Mouse (Mus musculus) MEL (cell line): Measurements from ENCODE around the gene Phospho1. TPM values are rescaled to one million over a fixed set of nuclear protein-coding genes. Genes with fewer than 3 reads are reported as not detected.

Experiments
- DNase-seq: peaks from one replicate; pipeline ENCODE4 v3.0.0; 2011; ENCODE audit warnings: low read depth, low spot score
- H3K27ac ChIP-seq: 2 replicates; pipeline ENCODE4 v1.5.1; 2012; ENCODE audit warnings: low read depth, mild to moderate bottlenecking, control low read depth, low read length, moderate library complexity; ENCODE audit not compliant: control insufficient read depth
- H3K27me3 ChIP-seq, 2 experiments: fragments of 150-350 bp in 1 of 2; sonication (generic) in 1 of 2; 2 replicates each; pipeline ENCODE4 v1.6.1; 2012; ENCODE audit warnings: low read length in 2 of 2, mild to moderate bottlenecking in 2 of 2, improper control_type of control experiment in 1 of 2, moderate library complexity in 1 of 2; ENCODE audit not compliant: insufficient read depth in 2 of 2, control insufficient read depth in 1 of 2
- H3K36me3 ChIP-seq, 2 experiments: 2 replicates each; pipeline ENCODE4 v1.6.1; 2012 to 2014; ENCODE audit warnings: low read length in 2 of 2, improper control_type of control experiment in 1 of 2, inconsistent platforms in 1 of 2, mild to moderate bottlenecking in 1 of 2; ENCODE audit not compliant: insufficient read depth in 2 of 2, control insufficient read depth in 1 of 2
- H3K4me1 ChIP-seq, 2 experiments: fragments of 150-350 bp in 1 of 2; sonication (generic) in 1 of 2; 2 replicates each; pipeline ENCODE4 v1.6.1; 2012; ENCODE audit warnings: low read length in 2 of 2, improper control_type of control experiment in 1 of 2, mild to moderate bottlenecking in 1 of 2; ENCODE audit not compliant: insufficient read depth in 2 of 2, control insufficient read depth in 1 of 2
- H3K4me3 ChIP-seq, 2 experiments: fragments of 150-350 bp in 1 of 2; sonication (generic) in 1 of 2; 2 replicates each; pipeline ENCODE4 v1.5.1; 2012; ENCODE audit warnings: low read depth in 2 of 2, low read length in 2 of 2, mild to moderate bottlenecking in 2 of 2, moderate library complexity in 2 of 2, control low read depth in 1 of 2, improper control_type of control experiment in 1 of 2; ENCODE audit not compliant: control insufficient read depth in 1 of 2, insufficient read depth in 1 of 2
- H3K79me2 ChIP-seq: 2 replicates; pipeline ENCODE4 v1.6.1; 2012; ENCODE audit warnings: mild to moderate bottlenecking, low read length, moderate library complexity; ENCODE audit not compliant: control insufficient read depth, poor library complexity, insufficient read depth
- H3K9ac ChIP-seq: 2 replicates; pipeline ENCODE4 v1.6.1; 2012; ENCODE audit warnings: low read depth, mild to moderate bottlenecking, control low read depth, low read length, moderate library complexity; ENCODE audit not compliant: control insufficient read depth, poor library complexity, severe bottlenecking
- H3K9me3 ChIP-seq: fragments of 150-350 bp; sonication (generic); replicated peaks from 2 replicates; pipeline ENCODE4 v1.6.1; 2012; ENCODE audit warnings: mild to moderate bottlenecking, low read length, improper control_type of control experiment, moderate library complexity; ENCODE audit not compliant: insufficient read depth
- BHLHE40 ChIP-seq: IDR thresholded peaks from 2 replicates; pipeline ENCODE4 v1.6.1; 2012; ENCODE audit warnings: low read depth, mild to moderate bottlenecking, inconsistent platforms, low read length, improper control_type of control experiment, borderline replicate concordance
- CHD1 ChIP-seq: IDR thresholded peaks from 2 replicates; pipeline ENCODE4 v1.6.1; 2012; ENCODE audit warnings: low read depth, mild to moderate bottlenecking, inconsistent platforms, low read length, improper control_type of control experiment
- CHD2 ChIP-seq: IDR thresholded peaks from 2 replicates; pipeline ENCODE4 v1.6.1; 2011; ENCODE audit warnings: low read length, improper control_type of control experiment
- CTCF ChIP-seq, 3 experiments: IDR thresholded peaks in 2 of 3; conservative IDR thresholded peaks in 1 of 3; 2 replicates each; pipeline ENCODE4 v1.5.1; 2011 to 2012; ENCODE audit warnings: low read length in 3 of 3, low read depth in 2 of 3, mild to moderate bottlenecking in 2 of 3, improper control_type of control experiment in 1 of 3, inconsistent platforms in 1 of 3, mixed read lengths in 1 of 3, moderate library complexity in 1 of 3; ENCODE audit not compliant: control insufficient read depth in 1 of 3, insufficient read depth in 1 of 3, poor library complexity in 1 of 3, severe bottlenecking in 1 of 3
- E2F4 ChIP-seq: IDR thresholded peaks from 2 replicates; pipeline ENCODE4 v1.6.1; 2011; ENCODE audit warnings: low read depth, low read length, improper control_type of control experiment, borderline replicate concordance
- ELF1 ChIP-seq: IDR thresholded peaks from 2 replicates; pipeline ENCODE4 v1.6.1; 2014; ENCODE audit warnings: low read depth, mild to moderate bottlenecking, inconsistent platforms, low read length, improper control_type of control experiment, moderate library complexity
- EP300 ChIP-seq, 2 experiments: IDR thresholded peaks; 2 replicates each; pipeline ENCODE4 v1.6.1; 2011; ENCODE audit warnings: improper control_type of control experiment in 2 of 2, low read length in 2 of 2, low read depth in 1 of 2, mild to moderate bottlenecking in 1 of 2
- GABPA ChIP-seq: IDR thresholded peaks from 2 replicates; pipeline ENCODE4 v1.6.1; 2012; ENCODE audit warnings: low read depth, mild to moderate bottlenecking, inconsistent platforms, low read length, improper control_type of control experiment, moderate library complexity
- GATA1 ChIP-seq: IDR thresholded peaks from 2 replicates; pipeline ENCODE4 v1.6.1; 2011; ENCODE audit warnings: low read depth, low read length, improper control_type of control experiment
- HCFC1 ChIP-seq: IDR thresholded peaks from 2 replicates; pipeline ENCODE4 v1.6.1; 2012; ENCODE audit warnings: low read depth, mild to moderate bottlenecking, inconsistent platforms, low read length, improper control_type of control experiment, moderate library complexity
- JUND ChIP-seq: IDR thresholded peaks from 2 replicates; pipeline ENCODE4 v1.6.1; 2011; ENCODE audit warnings: low read depth, mild to moderate bottlenecking, improper control_type of control experiment, low read length
- KAT2A ChIP-seq: conservative IDR thresholded peaks from 2 replicates; pipeline ENCODE4 v1.6.1; 2012; ENCODE audit warnings: low read depth, low read length, improper control_type of control experiment, inconsistent platforms
- MAFK ChIP-seq: IDR thresholded peaks from 2 replicates; pipeline ENCODE4 v1.6.1; 2011; ENCODE audit warnings: low read depth, mild to moderate bottlenecking, low read length, improper control_type of control experiment, borderline replicate concordance
- MAX ChIP-seq: IDR thresholded peaks from 2 replicates; pipeline ENCODE4 v1.6.1; 2011; ENCODE audit warnings: low read length, improper control_type of control experiment
- MAZ ChIP-seq: IDR thresholded peaks from 2 replicates; pipeline ENCODE4 v1.6.1; 2012; ENCODE audit warnings: low read depth, mild to moderate bottlenecking, inconsistent platforms, low read length, improper control_type of control experiment
- MEF2A ChIP-seq: IDR thresholded peaks from 2 replicates; pipeline ENCODE4 v1.6.1; 2014; ENCODE audit warnings: low read depth, mild to moderate bottlenecking, inconsistent platforms, low read length, improper control_type of control experiment; ENCODE audit not compliant: poor library complexity, insufficient replicate concordance, severe bottlenecking; ENCODE audit errors: extremely low read depth
- MXI1 ChIP-seq: IDR thresholded peaks from 2 replicates; pipeline ENCODE4 v1.6.1; 2011; ENCODE audit warnings: mild to moderate bottlenecking, low read depth, low read length, improper control_type of control experiment
- MYB ChIP-seq: IDR thresholded peaks from 2 replicates; pipeline ENCODE4 v1.6.1; 2011; ENCODE audit warnings: mild to moderate bottlenecking, low read depth, low read length, improper control_type of control experiment
- MYC ChIP-seq: IDR thresholded peaks from 2 replicates; pipeline ENCODE4 v1.6.1; 2011; ENCODE audit warnings: low read depth, mild to moderate bottlenecking, low read length, improper control_type of control experiment, moderate library complexity
- NRF1 ChIP-seq: IDR thresholded peaks from 2 replicates; pipeline ENCODE4 v1.6.1; 2014; ENCODE audit warnings: low read depth, mild to moderate bottlenecking, inconsistent platforms, low read length, improper control_type of control experiment, moderate library complexity; ENCODE audit not compliant: poor library complexity, insufficient read depth, severe bottlenecking
- POLR2A ChIP-seq, 2 experiments: IDR thresholded peaks; 2 replicates each; pipeline ENCODE4 v1.6.1; 2011 to 2012; ENCODE audit warnings: low read length in 2 of 2, mild to moderate bottlenecking in 2 of 2, control low read depth in 1 of 2, improper control_type of control experiment in 1 of 2, low read depth in 1 of 2, moderate library complexity in 1 of 2; ENCODE audit not compliant: control insufficient read depth in 1 of 2, insufficient read depth in 1 of 2, poor library complexity in 1 of 2
- POLR2AphosphoS5 ChIP-seq: IDR thresholded peaks from 2 replicates; pipeline ENCODE4 v1.6.1; 2012; ENCODE audit warnings: low read depth, borderline replicate concordance, mild to moderate bottlenecking, inconsistent platforms, low read length, moderate library complexity, mixed read lengths
- RAD21 ChIP-seq: IDR thresholded peaks from 2 replicates; pipeline ENCODE4 v1.6.1; 2011; ENCODE audit warnings: mild to moderate bottlenecking, low read depth, low read length, improper control_type of control experiment
- SIN3A ChIP-seq: IDR thresholded peaks from 2 replicates; pipeline ENCODE4 v1.6.1; 2012; ENCODE audit warnings: low read length, improper control_type of control experiment, inconsistent platforms
- SMC3 ChIP-seq: IDR thresholded peaks from 2 replicates; pipeline ENCODE4 v1.6.1; 2011; ENCODE audit warnings: low read depth, low read length, improper control_type of control experiment
- TAL1 ChIP-seq: IDR thresholded peaks from 2 replicates; pipeline ENCODE4 v1.6.1; 2012; ENCODE audit warnings: mild to moderate bottlenecking, inconsistent platforms, low read length, moderate library complexity, mixed read lengths
- TCF12 ChIP-seq: IDR thresholded peaks from 2 replicates; pipeline ENCODE4 v1.6.1; 2014; ENCODE audit warnings: low read depth, mild to moderate bottlenecking, inconsistent platforms, low read length, improper control_type of control experiment, moderate library complexity
- UBTF ChIP-seq: IDR thresholded peaks from 2 replicates; pipeline ENCODE4 v1.6.1; 2012; ENCODE audit warnings: low read depth, mild to moderate bottlenecking, inconsistent platforms, low read length, improper control_type of control experiment, moderate library complexity, borderline replicate concordance; ENCODE audit not compliant: insufficient read depth
- USF1 ChIP-seq: IDR thresholded peaks from 2 replicates; pipeline ENCODE4 v1.6.1; 2014; ENCODE audit warnings: low read depth, mild to moderate bottlenecking, inconsistent platforms, low read length, improper control_type of control experiment, moderate library complexity
- USF2 ChIP-seq, 2 experiments: IDR thresholded peaks; 2 replicates each; pipeline ENCODE4 v1.6.1; 2011 to 2012; ENCODE audit warnings: improper control_type of control experiment in 2 of 2, low read length in 2 of 2, borderline replicate concordance in 1 of 2, inconsistent platforms in 1 of 2, low read depth in 1 of 2, mild to moderate bottlenecking in 1 of 2; ENCODE audit not compliant: insufficient read depth in 1 of 2
- ZC3H11A ChIP-seq: IDR thresholded peaks from 2 replicates; pipeline ENCODE4 v1.6.1; 2012; ENCODE audit warnings: low read depth, mild to moderate bottlenecking, inconsistent platforms, low read length, improper control_type of control experiment
- ZMIZ1 ChIP-seq: IDR thresholded peaks from 2 replicates; pipeline ENCODE4 v1.6.1; 2012; ENCODE audit warnings: low read depth, mild to moderate bottlenecking, inconsistent platforms, low read length, improper control_type of control experiment, moderate library complexity
- polyA plus RNA-seq, 2 experiments: library from polyadenylated mRNA; stranded (reverse) in 1 of 2; unstranded in 1 of 2; fragments of >175 nt in 1 of 2; fragments of >200 nt in 1 of 2; gene quantifications; 2 replicates each; pipeline versions ENCODE4 v1.2.1 to v1.2.4; 2012; ENCODE audit warnings: low replicate concordance in 2 of 2, low read depth in 1 of 2; ENCODE audit not compliant: insufficient read length in 2 of 2, insufficient read depth in 1 of 2, missing spikeins in 1 of 2
- total RNA-seq: library from RNA; depleted of rRNA; stranded (reverse); fragments of 300-350 nt; gene quantifications from 2 replicates; pipeline ENCODE4 v1.2.3, GENCODE M21; 2012

Gene Phospho1
- total and polyA plus RNA-seq, 3 experiments: 15.4 to 76.0 TPM; not detected in 1

GRCm38 (mm10) chr11:95858528-95859467 lies 34.5 kb downstream of the Phospho1 start (continued):
- TF ChIP-seq POLR2AphosphoS5: no peak
- no peak; the same call in 1 of the 2 replicates for TF ChIP-seq KAT2A
- no peak for TF ChIP-seq MAZ
- TF ChIP-seq USF2 (IDR thresholded peaks at IDR 0.05; ENCODE audit: borderline replicate concordance in 1 of 2, insufficient read depth in 1 of 2, low read depth in 1 of 2, low read length in 2 of 2): no peak

GRCm38 (mm10) chr11:95859468-95859855 lies 35.2 kb downstream of the Phospho1 start:
- H3K79me2 ChIP-seq: peaks cover 8% of the 10 kb centered on the region
- H3K27me3 ChIP-seq: no peaks in the 10 kb centered on the region
- peaks cover 8 to 19% of the 10 kb centered on the region in 2 experiments for H3K4me1 ChIP-seq
- H3K9me3 ChIP-seq: no peaks in the 10 kb centered on the region
- peak overlapping the region; percentile 79 for H3K9ac ChIP-seq
- H3K4me3 ChIP-seq: peak overlapping the region; percentile 48 to 70
- peak; percentile 92 for DNase-seq
- H3K36me3 ChIP-seq: peaks cover 2 to 30% of the 10 kb centered on the region in 2 experiments
- peak overlapping the region; percentile 86 for H3K27ac ChIP-seq
- TF ChIP-seq ZMIZ1 (0 out of 2 replicates have a peak, but pooled peaks have one; percentile 63), GATA1 (no peak), ZC3H11A (no peak), ELF1 (no peak), EP300 (IDR thresholded peaks at IDR 0.05; ENCODE audit: low read depth in 1 of 2, low read length in 2 of 2) (peak in 1 of 2 experiments; percentile 5; a peak in 1 of 4 replicates), HCFC1 (peak; percentile 25; the same call in 1 of the 2 replicates), MAFK (no peak), CTCF (IDR thresholded peaks at IDR 0.05 in 2 of 3, conservative IDR thresholded peaks at IDR 0.05 in 1 of 3; ENCODE audit: control insufficient read depth in 1 of 3, insufficient read depth in 1 of 3, low read depth in 2 of 3, low read length in 3 of 3, poor library complexity in 1 of 3, severe bottlenecking in 1 of 3) (0 out of 6 replicates have a peak, but pooled peaks of 1 of the 3 experiments have one; percentile 12), MAX (peak; percentile 98), MAZ (no peak), GABPA (no peak), MEF2A (no peak), RAD21 (no peak), BHLHE40 (peak; percentile 95), CHD2 (no peak), KAT2A (no peak), MYB (no peak), TAL1 (no peak), MYC (peak; percentile 99), SMC3 (no peak), NRF1 (no peak), UBTF (no peak), SIN3A (peak; percentile 22), CHD1 (no peak; the same call in 1 of the 2 replicates), TCF12 (peak; percentile 57), USF1 (peak; percentile 72), POLR2A (IDR thresholded peaks at IDR 0.05; ENCODE audit: control insufficient read depth in 1 of 2, insufficient read depth in 1 of 2, low read depth in 1 of 2, low read length in 2 of 2, poor library complexity in 1 of 2) (peak; percentile 64 to 65; a peak in 3 of 4 replicates), JUND (no peak), MXI1 (peak; percentile 99), E2F4 (no peak; the same call in 1 of the 2 replicates)
